Mouse (Mus musculus) ES-E14 (cell line): Measurements from ENCODE around the gene Ndel1. TPM values are rescaled to one million over a fixed set of nuclear protein-coding genes. Genes with fewer than 3 reads are reported as not detected.

Experiments
- DNase-seq: peaks from one replicate; pipeline ENCODE4 v3.0.0-alpha.2; 2013; ENCODE audit warnings: low read depth, low spot score
- H3K27ac ChIP-seq: 2 replicates; pipeline ENCODE4 v1.5.1; 2012; ENCODE audit warnings: low read depth, mild to moderate bottlenecking, low read length, moderate library complexity, mixed read lengths; ENCODE audit not compliant: poor library complexity, insufficient read depth, severe bottlenecking
- H3K36me3 ChIP-seq: 2 replicates; pipeline ENCODE4 v1.6.1; 2012; ENCODE audit warnings: mild to moderate bottlenecking, low read length, moderate library complexity, mixed read lengths; ENCODE audit not compliant: control insufficient read depth, poor library complexity, insufficient read depth, severe bottlenecking
- H3K4me1 ChIP-seq, 2 experiments: fragments of 150-350 bp in 1 of 2; sonication (generic) in 1 of 2; 2 replicates each; pipeline ENCODE4 v1.6.1; 2012; ENCODE audit warnings: low read length in 2 of 2, mild to moderate bottlenecking in 1 of 2, mixed read lengths in 1 of 2; ENCODE audit not compliant: control insufficient read depth in 2 of 2, insufficient read depth in 2 of 2, poor library complexity in 1 of 2
- H3K4me3 ChIP-seq, 2 experiments: fragments of 150-350 bp in 1 of 2; sonication (generic) in 1 of 2; 2 replicates each; pipeline ENCODE4 v1.5.1; 2012; ENCODE audit warnings: low read length in 2 of 2, low read depth in 1 of 2, mild to moderate bottlenecking in 1 of 2, mixed read lengths in 1 of 2; ENCODE audit not compliant: insufficient read depth in 1 of 2, poor library complexity in 1 of 2, severe bottlenecking in 1 of 2
- H3K9ac ChIP-seq: 2 replicates; pipeline ENCODE4 v1.6.1; 2012; ENCODE audit warnings: low read depth, mild to moderate bottlenecking, low read length, mixed read lengths; ENCODE audit not compliant: poor library complexity, insufficient read depth, severe bottlenecking
- H3K9me3 ChIP-seq: fragments of 150-350 bp; sonication (generic); 2 replicates; pipeline ENCODE4 v1.6.1; 2012; ENCODE audit warnings: low read depth, mild to moderate bottlenecking, low read length; ENCODE audit not compliant: control insufficient read depth, insufficient read depth
- CHD2 ChIP-seq: IDR thresholded peaks from 2 replicates; pipeline ENCODE4 v1.6.1; 2014; ENCODE audit warnings: mild to moderate bottlenecking, low read depth, low read length, inconsistent platforms
- HCFC1 ChIP-seq: IDR thresholded peaks from 2 replicates; pipeline ENCODE4 v1.6.1; 2012; ENCODE audit warnings: low read length, inconsistent platforms, borderline replicate concordance; ENCODE audit not compliant: insufficient read depth
- MAFK ChIP-seq: IDR thresholded peaks from 2 replicates; pipeline ENCODE4 v1.6.1; 2014; ENCODE audit warnings: mild to moderate bottlenecking, low read depth, low read length, inconsistent platforms; ENCODE audit not compliant: insufficient read depth
- ZC3H11A ChIP-seq: IDR thresholded peaks from 2 replicates; pipeline ENCODE4 v1.6.1; 2012; ENCODE audit warnings: low read depth, mild to moderate bottlenecking, inconsistent platforms, low read length, borderline replicate concordance
- ZNF384 ChIP-seq: IDR thresholded peaks from 2 replicates; pipeline ENCODE4 v1.6.1; 2012; ENCODE audit warnings: low read depth, low read length, inconsistent platforms
- in situ Hi-C, 2 experiments: fragments of 600-800 bp; cut with MboI; formaldehyde crosslinking; loops; one replicate each; pipeline ENCODE4 v1.15.1; 2025; ENCODE audit warnings: low sequenced_read_pairs in 2 of 2, inconsistent platforms in 1 of 2; ENCODE audit not compliant: unreplicated experiment in 2 of 2
- total RNA-seq: library from RNA; depleted of rRNA; stranded (reverse); fragments of 300-350 nt; gene quantifications from 2 replicates; pipeline ENCODE4 v1.2.3, GENCODE M21; 2012

Ndel1 gene
- total RNA-seq, 1 experiment, result 40.1 TPM

- in situ Hi-C loops, result no loop called here
- TF ChIP-seq ZC3H11A (no peak), ZNF384 (no peak), CHD2 (no peak), HCFC1 (no peak), MAFK (no peak)
- peaks cover 17% of the 10 kb centered on the region; the same call in 1 of the 2 replicates for H3K36me3 ChIP-seq
- peaks cover 0 to 15% of the 10 kb centered on the region in 2 experiments; a peak in 2 of 4 replicates for H3K4me1 ChIP-seq
- no peak overlapping the region for H3K9ac ChIP-seq
- H3K9me3 ChIP-seq, result no peaks in the 10 kb centered on the region
- no peak for DNase-seq
- H3K27ac ChIP-seq, result no peak overlapping the region
- no peak overlapping the region for H3K4me3 ChIP-seq
Observed at GRCm38 (mm10) chr11:68782336-68782735, 89.3 kb downstream of the Ndel1 start.

- Histone ChIP-seq H3K9me3 (no peaks in the 10 kb centered on the region), H3K9ac (no peak overlapping the region), H3K4me3 (no peak overlapping the region), H3K36me3 (peaks cover 10% of the 10 kb centered on the region; the same call in 1 of the 2 replicates), H3K27ac (no peak overlapping the region), H3K4me1 (peaks cover 0 to 15% of the 10 kb centered on the region in 2 experiments; a peak in 2 of 4 replicates)
- no peak for TF ChIP-seq ZC3H11A
- no peak for TF ChIP-seq CHD2
- TF ChIP-seq ZNF384, result no peak
- no peak for TF ChIP-seq HCFC1
- TF ChIP-seq MAFK, result no peak
- DNase-seq, result no peak
- in situ Hi-C loops, result no loop called here
Observed at GRCm38 (mm10) chr11:68780466-68781114, 91.1 kb downstream of the Ndel1 start.

GRCm38 (mm10) chr11:68779735-68780465, 91.8 kb downstream of the Ndel1 start:
- H3K4me1 ChIP-seq, result peaks cover 0 to 15% of the 10 kb centered on the region in 2 experiments; a peak in 2 of 4 replicates
- no peaks in the 10 kb centered on the region for H3K9me3 ChIP-seq
- TF ChIP-seq HCFC1 (no peak), MAFK (no peak), ZC3H11A (no peak), CHD2 (no peak), ZNF384 (no peak)
- in situ Hi-C loops, result no loop called here
- H3K27ac ChIP-seq, result no peak overlapping the region
- no peak for DNase-seq
- H3K4me3 ChIP-seq, result no peak overlapping the region
- H3K36me3 ChIP-seq, result peaks cover 10% of the 10 kb centered on the region; the same call in 1 of the 2 replicates
- H3K9ac ChIP-seq, result no peak overlapping the region

GRCm38 (mm10) chr11:68778855-68779254, 92.8 kb downstream of the Ndel1 start:
- Histone ChIP-seq H3K9me3 (no peaks in the 10 kb centered on the region), H3K9ac (no peak overlapping the region), H3K4me3 (no peak overlapping the region), H3K36me3 (peaks cover 7% of the 10 kb centered on the region; the same call in 1 of the 2 replicates), H3K4me1 (peaks cover 0 to 15% of the 10 kb centered on the region in 2 experiments; a peak in 2 of 4 replicates), H3K27ac (no peak overlapping the region)
- no peak for DNase-seq
- TF ChIP-seq MAFK (no peak), CHD2 (no peak), ZNF384 (no peak), HCFC1 (no peak), ZC3H11A (no peak)
- in situ Hi-C loops, result no loop called here
